Mouse (Mus musculus): ENCODE results near the gene Bag6.

Bag6 gene

DNA sequence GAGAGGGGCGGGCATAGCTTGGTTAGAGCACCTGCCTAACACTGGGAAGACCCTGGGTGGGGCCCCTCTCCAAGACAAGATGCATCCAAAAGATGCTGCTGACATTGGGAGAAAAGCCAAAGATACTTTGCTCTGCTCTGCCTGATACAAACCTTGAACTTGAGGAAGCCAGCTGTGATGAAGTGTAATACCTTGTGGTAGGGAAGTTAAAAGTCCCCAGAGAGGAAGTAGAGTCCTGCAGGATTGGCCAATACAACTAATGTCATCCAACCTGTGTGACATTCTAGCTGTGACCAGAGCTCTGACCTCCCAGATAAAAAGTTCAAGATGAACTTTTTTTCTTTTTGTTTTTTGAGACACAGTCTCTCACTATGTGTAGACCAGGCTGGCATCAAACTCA, 9.9 kb upstream of the Bag6 start:
- DNase-seq (ENCODE audit: low read depth, low spot score): peak; percentile 26
- H3K27me3 ChIP-seq (ENCODE audit: control insufficient read depth, insufficient read depth, low read length, poor library complexity, severe bottlenecking): no peaks in the 10 kb centered on the region; the same call in 1 of the 2 replicates
- peaks cover 8% of the 10 kb centered on the region; the same call in 1 of the 2 replicates for H3K36me3 ChIP-seq (ENCODE audit: control insufficient read depth, insufficient read depth, low read length, poor library complexity, severe bottlenecking)

GRCm38 (mm10) chr17:35125578-35125977, 9.4 kb upstream of the Bag6 start:
- Histone ChIP-seq H3K36me3 (ENCODE audit: control insufficient read depth, insufficient read depth, low read length, poor library complexity, severe bottlenecking) (peaks cover 8% of the 10 kb centered on the region; the same call in 1 of the 2 replicates), H3K27me3 (ENCODE audit: control insufficient read depth, insufficient read depth, low read length, poor library complexity, severe bottlenecking) (no peaks in the 10 kb centered on the region; the same call in 1 of the 2 replicates)
- DNase-seq (ENCODE audit: low read depth, low spot score): no peak

GRCm38 (mm10) chr17:35126206-35126611, 8.8 kb upstream of the Bag6 start, which contains the start of gene D17H6S53E:
Gene D17H6S53E (plus strand): TSS chr17:35126373.
- DNase-seq (ENCODE audit: low read depth, low spot score): peak; percentile 76
- no peaks in the 10 kb centered on the region for H3K27me3 ChIP-seq (ENCODE audit: control insufficient read depth, insufficient read depth, low read length, poor library complexity, severe bottlenecking)
- H3K36me3 ChIP-seq (ENCODE audit: control insufficient read depth, insufficient read depth, low read length, poor library complexity, severe bottlenecking): peaks cover 8% of the 10 kb centered on the region; the same call in 1 of the 2 replicates

DNA sequence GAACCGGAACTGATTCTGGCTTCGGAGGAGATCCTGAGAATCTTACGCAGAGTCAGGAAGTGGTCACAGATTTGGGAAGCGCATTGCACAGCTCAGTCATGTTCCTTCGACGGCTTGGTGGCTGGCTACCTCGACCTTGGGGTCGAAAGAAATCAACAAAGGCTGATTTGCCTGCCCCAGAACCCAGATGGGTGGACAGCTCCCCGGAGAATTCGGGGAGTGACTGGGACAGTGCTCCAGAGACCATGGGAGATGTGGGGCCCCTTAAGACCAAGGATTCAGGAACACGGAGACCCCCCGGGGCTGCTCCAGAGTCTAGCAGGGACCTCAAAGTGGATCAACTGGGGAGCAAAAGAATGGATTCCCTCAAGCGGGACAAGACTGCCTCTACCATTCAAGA, 8.0 kb upstream of the Bag6 start:
- H3K27me3 ChIP-seq (ENCODE audit: control insufficient read depth, insufficient read depth, low read length, poor library complexity, severe bottlenecking): no peaks in the 10 kb centered on the region
- peaks cover 8% of the 10 kb centered on the region; the same call in 1 of the 2 replicates for H3K36me3 ChIP-seq (ENCODE audit: control insufficient read depth, insufficient read depth, low read length, poor library complexity, severe bottlenecking)
- DNase-seq (ENCODE audit: low read depth, low spot score): no peak

DNA sequence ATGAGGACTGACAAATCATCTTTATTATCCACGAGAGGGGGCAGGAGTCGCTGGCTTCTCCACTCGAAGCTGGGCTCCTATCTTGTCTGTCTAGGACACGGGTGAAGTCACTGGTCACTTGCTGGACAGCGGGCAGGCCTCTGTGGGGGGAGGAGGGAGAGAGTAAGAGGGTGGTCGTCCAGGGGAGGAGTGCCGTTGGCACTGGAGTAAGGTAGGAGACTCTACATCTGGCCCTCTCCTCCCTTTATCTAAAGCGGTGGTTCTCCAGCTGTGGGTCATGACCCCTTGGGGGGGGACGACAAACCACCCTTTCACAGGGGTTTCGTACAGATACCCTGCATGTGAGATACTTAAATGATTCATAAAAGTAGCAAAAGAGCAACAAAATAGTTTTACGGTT, 6.0 kb upstream of the Bag6 start:
- DNase-seq (ENCODE audit: low read depth, low spot score): no peak
- Histone ChIP-seq H3K27me3 (ENCODE audit: control insufficient read depth, insufficient read depth, low read length, poor library complexity, severe bottlenecking) (no peaks in the 10 kb centered on the region), H3K36me3 (ENCODE audit: control insufficient read depth, insufficient read depth, low read length, poor library complexity, severe bottlenecking) (peaks cover 6% of the 10 kb centered on the region; the same call in 1 of the 2 replicates)

DNA sequence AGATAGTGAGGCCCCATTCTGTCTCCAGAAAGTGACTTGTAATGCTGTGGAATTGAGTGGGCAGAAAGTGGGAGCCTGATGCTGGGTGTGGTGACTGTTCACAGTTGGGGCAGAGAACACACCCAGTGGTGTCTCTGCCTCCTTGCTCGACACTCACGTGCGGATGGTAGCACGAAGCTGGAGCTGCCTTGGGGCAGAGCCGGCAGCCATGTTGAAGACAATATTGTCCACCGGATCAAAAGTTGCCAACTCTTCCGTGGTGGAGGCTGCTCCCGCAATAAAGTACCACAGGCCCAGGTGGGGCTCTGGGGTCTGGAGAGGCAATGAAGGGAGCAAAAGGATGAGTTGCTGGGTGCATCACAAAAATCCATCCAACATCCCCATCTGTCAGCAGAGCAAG, 3.9 kb upstream of the Bag6 start:
- DNase-seq (ENCODE audit: low read depth, low spot score): no peak
- Histone ChIP-seq H3K27me3 (ENCODE audit: control insufficient read depth, insufficient read depth, low read length, poor library complexity, severe bottlenecking) (no peaks in the 10 kb centered on the region), H3K36me3 (ENCODE audit: control insufficient read depth, insufficient read depth, low read length, poor library complexity, severe bottlenecking) (no peaks in the 10 kb centered on the region)

DNA sequence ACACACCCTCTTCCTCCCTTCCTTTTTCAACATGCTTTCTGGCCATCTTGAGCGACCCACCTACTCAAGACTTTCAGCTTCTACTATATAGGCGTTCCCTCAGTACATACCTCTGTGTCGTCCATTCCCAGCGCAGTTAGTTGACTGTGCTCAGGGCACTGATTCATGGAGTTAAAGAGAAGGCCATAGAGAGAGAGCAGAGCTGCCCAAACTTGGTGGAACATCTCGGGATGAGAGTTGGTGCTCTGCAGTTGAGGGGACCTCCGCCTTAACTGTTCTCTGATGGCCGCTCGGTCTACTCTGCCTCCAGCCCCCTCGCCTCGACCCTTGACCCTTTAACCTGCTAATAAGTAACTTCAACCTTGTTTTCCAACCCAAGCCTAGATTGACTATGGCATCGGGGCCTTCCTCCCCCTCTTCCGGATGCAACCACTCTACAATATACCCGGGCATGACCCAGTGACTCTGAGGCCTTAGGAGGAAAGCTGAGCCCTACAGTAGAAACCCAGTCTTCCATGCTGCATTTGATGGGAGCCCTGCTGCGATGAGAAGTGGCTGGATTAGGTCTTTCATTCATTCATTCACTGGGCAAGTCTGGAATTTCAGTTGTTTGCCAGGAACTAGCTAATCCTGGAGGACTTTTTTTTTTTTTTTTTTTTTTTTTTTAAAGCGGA, 3.3 kb upstream of the Bag6 start, which contains the start of gene Apom:
TSS of gene Apom (minus strand) at position 551 of the 674 bp plus-strand sequence.
- Histone ChIP-seq H3K36me3 (ENCODE audit: control insufficient read depth, insufficient read depth, low read length, poor library complexity, severe bottlenecking) (no peaks in the 10 kb centered on the region), H3K27me3 (ENCODE audit: control insufficient read depth, insufficient read depth, low read length, poor library complexity, severe bottlenecking) (no peaks in the 10 kb centered on the region)
- DNase-seq (ENCODE audit: low read depth, low spot score): no peak

DNA sequence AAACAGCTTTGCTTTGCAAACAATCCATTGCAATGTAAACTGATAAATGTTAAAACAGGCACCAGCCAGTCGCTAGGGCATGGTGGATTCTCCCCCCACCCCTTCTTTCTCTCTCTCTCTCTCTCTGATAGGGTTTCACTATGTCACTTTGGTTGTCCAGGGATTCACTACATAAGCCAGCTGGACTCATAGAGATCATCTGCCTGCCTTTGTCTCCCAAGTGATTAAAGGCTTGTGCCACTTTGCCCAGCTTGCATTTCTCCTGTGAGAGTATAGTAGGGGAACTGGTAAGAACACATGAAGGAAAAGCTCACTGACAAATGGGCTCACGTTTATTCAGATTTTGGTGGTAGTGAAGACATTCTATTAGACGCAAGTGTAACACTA, 2.8 kb upstream of the Bag6 start:
- H3K36me3 ChIP-seq (ENCODE audit: control insufficient read depth, insufficient read depth, low read length, poor library complexity, severe bottlenecking): no peaks in the 10 kb centered on the region
- DNase-seq (ENCODE audit: low read depth, low spot score): no peak
- H3K27me3 ChIP-seq (ENCODE audit: control insufficient read depth, insufficient read depth, low read length, poor library complexity, severe bottlenecking): no peaks in the 10 kb centered on the region

GRCm38 (mm10) chr17:35133517-35133916, 1.5 kb upstream of the Bag6 start:
- H3K36me3 ChIP-seq (ENCODE audit: control insufficient read depth, insufficient read depth, low read length, poor library complexity, severe bottlenecking): peaks cover 2% of the 10 kb centered on the region; the same call in 1 of the 2 replicates

GRCm38 (mm10) chr17:35135591-35136320, 778 bp downstream of the Bag6 start:
- Histone ChIP-seq H3K27me3 (ENCODE audit: control insufficient read depth, insufficient read depth, low read length, poor library complexity, severe bottlenecking) (no peaks in the 10 kb centered on the region), H3K36me3 (ENCODE audit: control insufficient read depth, insufficient read depth, low read length, poor library complexity, severe bottlenecking) (peaks cover 10% of the 10 kb centered on the region)
- DNase-seq (ENCODE audit: low read depth, low spot score): no peak

More at GRCm38 (mm10) chr17:35133517-35133916, 1.5 kb upstream of the Bag6 start:
- DNase-seq (ENCODE audit: low read depth, low spot score): no peak
- H3K27me3 ChIP-seq (ENCODE audit: control insufficient read depth, insufficient read depth, low read length, poor library complexity, severe bottlenecking): no peaks in the 10 kb centered on the region

GRCm38 (mm10) chr17:35139269-35139668, 4.3 kb downstream of the Bag6 start:
- no peaks in the 10 kb centered on the region for H3K27me3 ChIP-seq (ENCODE audit: control insufficient read depth, insufficient read depth, low read length, poor library complexity, severe bottlenecking)
- DNase-seq (ENCODE audit: low read depth, low spot score): no peak
- peaks cover 37% of the 10 kb centered on the region for H3K36me3 ChIP-seq (ENCODE audit: control insufficient read depth, insufficient read depth, low read length, poor library complexity, severe bottlenecking)

DNA sequence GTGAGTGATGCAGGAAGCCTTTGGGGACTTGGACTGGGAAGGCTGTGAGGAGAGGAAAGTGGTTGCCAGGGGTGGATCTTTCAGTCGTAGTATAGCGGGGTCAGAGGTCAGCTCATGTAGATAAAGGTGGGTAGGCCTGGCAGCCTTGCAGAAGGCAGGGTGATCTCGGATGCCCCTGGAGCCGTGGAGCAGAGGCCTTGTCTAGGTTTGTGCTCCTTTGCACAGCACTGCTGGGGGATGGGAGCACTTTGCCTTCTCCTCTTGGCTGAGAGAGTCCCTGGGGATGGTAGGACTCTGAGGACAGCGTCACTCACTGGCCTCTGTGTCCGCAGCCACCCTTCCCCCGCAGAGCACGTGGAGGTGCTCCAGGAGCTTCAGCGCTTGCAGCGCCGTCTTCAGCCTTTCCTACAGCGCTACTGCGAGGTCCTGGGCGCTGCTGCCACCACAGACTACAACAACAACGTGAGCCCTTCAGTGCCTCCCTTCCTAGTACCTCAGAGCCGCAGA, 5.6 kb downstream of the Bag6 start:
- H3K27me3 ChIP-seq (ENCODE audit: control insufficient read depth, insufficient read depth, low read length, poor library complexity, severe bottlenecking): no peaks in the 10 kb centered on the region
- peaks cover 43% of the 10 kb centered on the region for H3K36me3 ChIP-seq (ENCODE audit: control insufficient read depth, insufficient read depth, low read length, poor library complexity, severe bottlenecking)
- DNase-seq (ENCODE audit: low read depth, low spot score): no peak

DNA sequence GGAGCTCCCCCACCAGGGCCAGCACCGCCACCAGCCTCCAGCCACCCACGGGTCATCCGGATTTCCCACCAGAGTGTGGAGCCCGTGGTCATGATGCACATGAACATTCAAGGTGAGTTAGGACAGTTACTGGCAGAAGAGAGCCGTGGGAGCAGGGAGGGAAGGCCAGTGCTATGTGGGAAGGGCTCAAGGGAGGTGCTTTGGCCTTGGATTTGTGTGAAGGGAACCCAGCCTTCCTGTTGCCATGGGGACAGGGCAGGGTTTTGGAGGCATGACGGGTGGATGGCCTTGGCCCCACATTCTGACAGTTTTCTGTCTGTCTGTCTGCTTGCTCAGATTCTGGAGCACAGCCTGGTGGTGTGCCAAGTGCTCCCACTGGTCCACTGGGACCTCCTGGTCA, 7.0 kb downstream of the Bag6 start:
- Histone ChIP-seq H3K27me3 (ENCODE audit: control insufficient read depth, insufficient read depth, low read length, poor library complexity, severe bottlenecking) (no peaks in the 10 kb centered on the region), H3K36me3 (ENCODE audit: control insufficient read depth, insufficient read depth, low read length, poor library complexity, severe bottlenecking) (peaks cover 47% of the 10 kb centered on the region)
- no peak for DNase-seq (ENCODE audit: low read depth, low spot score)

DNA sequence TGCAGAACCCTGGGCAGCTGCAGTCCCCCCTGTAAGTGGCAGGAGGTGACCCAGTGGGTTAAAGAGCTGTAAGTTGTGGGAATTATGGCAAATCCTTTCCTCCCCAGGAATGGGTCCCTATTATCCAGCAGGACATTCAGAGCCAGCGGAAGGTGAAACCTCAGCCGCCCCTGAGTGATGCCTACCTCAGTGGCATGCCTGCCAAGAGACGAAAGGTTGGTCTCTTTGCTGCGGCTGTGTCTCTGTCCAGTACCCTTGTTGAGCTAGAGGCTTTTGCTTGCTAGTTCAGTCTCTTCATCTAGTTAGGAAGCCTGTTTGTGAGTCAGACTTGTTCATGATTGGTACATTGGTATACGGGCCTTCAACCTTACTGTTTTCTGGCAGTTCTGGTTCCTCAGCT, 11.2 kb downstream of the Bag6 start:
- Histone ChIP-seq H3K36me3 (ENCODE audit: control insufficient read depth, insufficient read depth, low read length, poor library complexity, severe bottlenecking) (peaks cover 49% of the 10 kb centered on the region), H3K27me3 (ENCODE audit: control insufficient read depth, insufficient read depth, low read length, poor library complexity, severe bottlenecking) (no peaks in the 10 kb centered on the region)
- DNase-seq (ENCODE audit: low read depth, low spot score): no peak

GRCm38 (mm10) chr17:35147348-35147747, 12.4 kb downstream of the Bag6 start:
- DNase-seq (ENCODE audit: low read depth, low spot score): no peak
- Histone ChIP-seq H3K27me3 (ENCODE audit: control insufficient read depth, insufficient read depth, low read length, poor library complexity, severe bottlenecking) (no peaks in the 10 kb centered on the region), H3K36me3 (ENCODE audit: control insufficient read depth, insufficient read depth, low read length, poor library complexity, severe bottlenecking) (peaks cover 41% of the 10 kb centered on the region)

All from splenic B cell, adult 2 months (primary cell).